Mouse (Mus musculus) regulatory T cell (primary cell): ENCODE measurements around the gene Gcnt7.

ENCODE experiments used
- in situ Hi-C: fragments of 300-600 bp; cut with MboI, MseI; formaldehyde crosslinking; loops from one replicate; pipeline ENCODE4 v1.15.1; 2025; ENCODE audit warnings: high pct_unique_total_duplicates

The Gcnt7 gene

GRCm38 (mm10) chr2:172458496-172458895 is at the start of gene Gcnt7:
Gcnt7 (minus strand) TSS chr2:172458596.
- in situ Hi-C loops = no loop called here

GRCm38 (mm10) chr2:172506121-172506520 is 47.7 kb upstream of the Gcnt7 start:
- in situ Hi-C loops = loop anchor here (10.0 to 25.0 kb wide), 2 partner anchors 281 to 1094 kb away; no protein-coding TSS in a partner anchor

- in situ Hi-C loops = loop anchor here (10.0 to 25.0 kb wide), 2 partner anchors 277 to 1090 kb away; no protein-coding TSS in a partner anchor
Measured at GRCm38 (mm10) chr2:172502168-172502567, 43.8 kb upstream of the Gcnt7 start.

GRCm38 (mm10) chr2:172501341-172501740 is 42.9 kb upstream of the Gcnt7 start:
- in situ Hi-C loops = loop anchor here (10.0 to 25.0 kb wide), 2 partner anchors 277 to 1089 kb away; no protein-coding TSS in a partner anchor

- in situ Hi-C loops = loop anchor here (10.0 to 25.0 kb wide), 2 partner anchors 276 to 1089 kb away; no protein-coding TSS in a partner anchor
Measured at GRCm38 (mm10) chr2:172500752-172501316, 42.4 kb upstream of the Gcnt7 start.

GRCm38 (mm10) chr2:172498823-172499222 is 40.4 kb upstream of the Gcnt7 start:
- in situ Hi-C loops = no loop called here

- in situ Hi-C loops = no loop called here
Measured at GRCm38 (mm10) chr2:172496736-172497345, 38.4 kb upstream of the Gcnt7 start.

- in situ Hi-C loops = no loop called here
Measured at GRCm38 (mm10) chr2:172484696-172485370, 26.4 kb upstream of the Gcnt7 start.

- in situ Hi-C loops = no loop called here
Measured at GRCm38 (mm10) chr2:172483766-172484413, 25.5 kb upstream of the Gcnt7 start.

- in situ Hi-C loops = no loop called here
Measured at GRCm38 (mm10) chr2:172481654-172482385, 23.4 kb upstream of the Gcnt7 start.

GRCm38 (mm10) chr2:172480296-172480695 is 21.9 kb upstream of the Gcnt7 start:
- in situ Hi-C loops = no loop called here

GRCm38 (mm10) chr2:172477860-172478259 is 19.5 kb upstream of the Gcnt7 start:
- in situ Hi-C loops = no loop called here

GRCm38 (mm10) chr2:172477350-172477749 is 19.0 kb upstream of the Gcnt7 start:
- in situ Hi-C loops = no loop called here

- in situ Hi-C loops = no loop called here
Measured at GRCm38 (mm10) chr2:172476707-172477260, 18.4 kb upstream of the Gcnt7 start.

- in situ Hi-C loops = no loop called here
Measured at GRCm38 (mm10) chr2:172474970-172475369, 16.6 kb upstream of the Gcnt7 start.

GRCm38 (mm10) chr2:172473591-172473990 is 15.2 kb upstream of the Gcnt7 start:
- in situ Hi-C loops = no loop called here

GRCm38 (mm10) chr2:172472318-172472717 is 13.9 kb upstream of the Gcnt7 start, which contains the start of gene Fam209:
Fam209 (plus strand) TSS chr2:172472520.
- in situ Hi-C loops = no loop called here

- in situ Hi-C loops = loop anchor here (10.0 kb wide), 1 partner anchor 1604 kb away; no protein-coding TSS in a partner anchor
Measured at GRCm38 (mm10) chr2:172468346-172468819, 10.0 kb upstream of the Gcnt7 start.

GRCm38 (mm10) chr2:172467206-172467605 is 8.8 kb upstream of the Gcnt7 start:
- in situ Hi-C loops = loop anchor here (10.0 kb wide), 1 partner anchor 1602 kb away; no protein-coding TSS in a partner anchor

GRCm38 (mm10) chr2:172466427-172467132 is 8.2 kb upstream of the Gcnt7 start:
- in situ Hi-C loops = loop anchor here (10.0 kb wide), 1 partner anchor 1602 kb away; no protein-coding TSS in a partner anchor
